Comparison of ENCODE assay signal across 26 mouse cellular contexts in genomic region chr14:34445348-34445747, GRCm38 (mm10). TPM values are rescaled to one million over a fixed set of nuclear protein-coding genes. Genes with fewer than 3 reads are reported as not detected.
DNase-seq lines count a peak whose midpoint lies in the region; ATAC-seq and TF ChIP-seq lines count a peak whose summit lies in the region.
"Had no signal": no experiment of that assay in that cellular context is flagged by ENCODE, and none has a peak within 500 bp of the region (broad histone marks: within the 10 kb centered on the region; RNA-seq: fewer than 3 reads in every experiment).

No protein-coding gene starts in this region.

- H3K9ac ChIP-seq in embryonic facial prominence, embryonic 15.5 days, result no peak overlapping the region
- H3K9ac ChIP-seq in limb, embryonic 15.5 days, result no peak overlapping the region
- H3K9ac ChIP-seq: embryonic facial prominence, embryonic 13.5 days; forebrain, postnatal 0 days; hindbrain, embryonic 14.5 days had no signal

- no peak for ATAC-seq in embryonic facial prominence, embryonic 15.5 days (ENCODE audit: insufficient number of reproducible peaks, low FRiP score, low TSS enrichment, low read depth)
- ATAC-seq in limb, embryonic 15.5 days (ENCODE audit: insufficient number of reproducible peaks, low FRiP score, low TSS enrichment, low read depth), result no peak
- ATAC-seq: activated CD4-positive, CD25-positive, alpha-beta regulatory T cell, adult 4 months; CD4-positive, CD25-positive, alpha-beta regulatory T cell, adult 4 months; forebrain, embryonic 14.5 days; forebrain, postnatal 0 days; hindbrain, postnatal 0 days; inflammation-experienced regulatory T-cells, adult 6 months; intestine, embryonic 16.5 days had no signal

- H3K9me3 ChIP-seq in embryonic facial prominence, embryonic 15.5 days (replicated peaks), result no peaks in the 10 kb centered on the region
- 0 out of 2 replicates have a peak, but pooled peaks cover 2% of the 10 kb centered on the region for H3K9me3 ChIP-seq in embryonic facial prominence, embryonic 10.5 days
- H3K9me3 ChIP-seq in limb, embryonic 15.5 days, result no peaks in the 10 kb centered on the region
- H3K9me3 ChIP-seq: embryonic facial prominence, embryonic 13.5 days had no signal

- no peaks in the 10 kb centered on the region for H3K27me3 ChIP-seq in embryonic facial prominence, embryonic 15.5 days
- H3K27me3 ChIP-seq in embryonic facial prominence, embryonic 10.5 days (replicated peaks; ENCODE audit: low read depth, poor library complexity, severe bottlenecking), result no peaks in the 10 kb centered on the region
- H3K27me3 ChIP-seq in limb, embryonic 15.5 days, result no peaks in the 10 kb centered on the region
- no peaks in the 10 kb centered on the region for H3K27me3 ChIP-seq in kidney, adult 2 months (replicated peaks; ENCODE audit: control insufficient read depth, insufficient read depth, low read length)
- H3K27me3 ChIP-seq: embryonic facial prominence, embryonic 13.5 days had no signal

- no peak for TF ChIP-seq CTCF in layer of hippocampus, adult 2 months (conservative IDR thresholded peaks at IDR 0.05)
- TF ChIP-seq CTCF in kidney, adult 2 months (conservative IDR thresholded peaks at IDR 0.05; ENCODE audit: insufficient read depth, insufficient read length, low read depth, low read length), result no peak

- TF ChIP-seq POLR2A in kidney, adult 2 months (IDR thresholded peaks at IDR 0.05; ENCODE audit: low read depth, low read length), result no peak

- peak overlapping the region; percentile 63 for H3K27ac ChIP-seq in embryonic facial prominence, embryonic 15.5 days (replicated peaks)
- no peak overlapping the region for H3K27ac ChIP-seq in embryonic facial prominence, embryonic 10.5 days (replicated peaks)
- H3K27ac ChIP-seq in layer of hippocampus, adult 2 months, result 0 out of 2 replicates have a peak overlapping the region, but pooled peaks have one; percentile 12
- H3K27ac ChIP-seq in limb, embryonic 15.5 days, result peak overlapping the region; percentile 27; the same call in 1 of the 2 replicates
- H3K27ac ChIP-seq in kidney, adult 2 months (ENCODE audit: insufficient read depth, low read depth, low read length), result no peak overlapping the region
- H3K27ac ChIP-seq: embryonic facial prominence, embryonic 13.5 days; hindbrain, embryonic 14.5 days; hindbrain, postnatal 0 days had no signal

- no peak for DNase-seq in embryonic facial prominence, embryonic 10.5 days (ENCODE audit: low spot score)
- no peak for DNase-seq in layer of hippocampus, adult 2 months (ENCODE audit: low spot score in 2 of 2)
- no peak for DNase-seq in layer of hippocampus, adult 9-11 months
- DNase-seq in A20 (ENCODE audit: low read depth, low spot score), result peak; percentile 68
- no peak for DNase-seq in kidney, adult 2 months
- DNase-seq in urinary bladder, postnatal 10 days (ENCODE audit: low spot score), result no peak
- DNase-seq: adrenal gland, postnatal 14 days; cerebellum, adult 11 months; cerebellum, adult 2 months; cerebellum, adult 9-11 months; cerebellum, postnatal 25 days; forebrain, postnatal 0 days; gastrocnemius, postnatal 10 days; heart, postnatal 10 days; heart, postnatal 36 days had no signal

- WGBS in embryonic facial prominence, embryonic 15.5 days, result 33% methylated on average over 3 of the region's 3 CpGs
- WGBS in embryonic facial prominence, embryonic 10.5 days, result 97% methylated on average over 3 of the region's 3 CpGs
- WGBS in limb, embryonic 15.5 days, result 35% methylated on average over 3 of the region's 3 CpGs
- 73% methylated on average over 3 of the region's 3 CpGs for WGBS in kidney, adult 2 months

- H3K36me3 ChIP-seq in embryonic facial prominence, embryonic 15.5 days, result peaks cover 20% of the 10 kb centered on the region
- H3K36me3 ChIP-seq in embryonic facial prominence, embryonic 10.5 days (replicated peaks), result peaks cover 81% of the 10 kb centered on the region
- H3K36me3 ChIP-seq in limb, embryonic 15.5 days, result peaks cover 23% of the 10 kb centered on the region
- H3K36me3 ChIP-seq in kidney, adult 2 months (ENCODE audit: control insufficient read depth, insufficient read depth, low read length), result 0 out of 2 replicates have a peak, but pooled peaks cover 1% of the 10 kb centered on the region

- H3K4me2 ChIP-seq in embryonic facial prominence, embryonic 15.5 days (replicated peaks), result no peak overlapping the region
- H3K4me2 ChIP-seq in limb, embryonic 15.5 days, result no peak overlapping the region
- H3K4me2 ChIP-seq: embryonic facial prominence, embryonic 13.5 days; heart, embryonic 11.5 days; hindbrain, embryonic 14.5 days had no signal

- peaks cover 17% of the 10 kb centered on the region for H3K4me1 ChIP-seq in embryonic facial prominence, embryonic 15.5 days
- H3K4me1 ChIP-seq in embryonic facial prominence, embryonic 10.5 days, result peaks cover 11% of the 10 kb centered on the region
- peaks cover 6% of the 10 kb centered on the region; the same call in 1 of the 2 replicates for H3K4me1 ChIP-seq in limb, embryonic 15.5 days
- H3K4me1 ChIP-seq in kidney, adult 2 months (ENCODE audit: control insufficient read depth, insufficient read depth, low read length), result no peaks in the 10 kb centered on the region; the same call in 1 of the 2 replicates

- no peak overlapping the region for H3K4me3 ChIP-seq in embryonic facial prominence, embryonic 15.5 days (replicated peaks)
- H3K4me3 ChIP-seq in embryonic facial prominence, embryonic 10.5 days, result no peak overlapping the region
- H3K4me3 ChIP-seq in layer of hippocampus, adult 2 months, result no peak overlapping the region
- H3K4me3 ChIP-seq in limb, embryonic 15.5 days, result no peak overlapping the region
- H3K4me3 ChIP-seq in kidney, adult 2 months (ENCODE audit: insufficient read depth, low read depth, low read length), result no peak overlapping the region
- H3K4me3 ChIP-seq: embryonic facial prominence, embryonic 13.5 days had no signal

RNA-seq across cellular contexts. Expression of gene Bmpr1a, which starts 57.8 kb away (rescaled TPM):
- 51.0 and 54.2 TPM in 2 replicates for polyA plus RNA-seq in embryonic facial prominence, embryonic 15.5 days (2015; fragmentation: Nextera tagmentation; extraction: Ambion mirVana)
- polyA plus RNA-seq in embryonic facial prominence, embryonic 10.5 days (2016; fragmentation: Nextera tagmentation; extraction: Ambion mirVana), result 50.7 and 52.8 TPM in 2 replicates
- 10 to 100 TPM; 36.5 to 42.2 TPM for total RNA-seq in layer of hippocampus, adult 2 months (2021)
- polyA plus RNA-seq in limb, embryonic 15.5 days (2015; fragmentation: Nextera tagmentation; extraction: Ambion mirVana), result 44.1 and 54.8 TPM in 2 replicates
- polyA plus RNA-seq in kidney, adult 2 months (2012; rRNA removed), result 11.0 and 11.4 TPM in 2 replicates

Comparison
In these comparisons a context has a peak if more than half of its experiments do, and no peak if none do; other contexts are left out.
1. H3K27ac ChIP-seq: peak in embryonic facial prominence, embryonic 15.5 days (single experiment), layer of hippocampus, adult 2 months (single experiment) and limb, embryonic 15.5 days (single experiment); none in embryonic facial prominence, embryonic 10.5 days (single experiment) and kidney, adult 2 months (single experiment).